Mouse (Mus musculus) spleen, postnatal 14 days (tissue): ENCODE results near the gene Aarsd1.
"Not testable (repeated sequence)": the region's sequence is repeated elsewhere in the genome, so short reads cannot be mapped to it uniquely, and the experiment has no call there.

Source experiments
- DNase-seq, 2 experiments: peaks; one replicate each; pipeline ENCODE4 v3.0.0; 2021 to 2022; ENCODE audit warnings: low spot score in 2 of 2

The Aarsd1 gene

DNA sequence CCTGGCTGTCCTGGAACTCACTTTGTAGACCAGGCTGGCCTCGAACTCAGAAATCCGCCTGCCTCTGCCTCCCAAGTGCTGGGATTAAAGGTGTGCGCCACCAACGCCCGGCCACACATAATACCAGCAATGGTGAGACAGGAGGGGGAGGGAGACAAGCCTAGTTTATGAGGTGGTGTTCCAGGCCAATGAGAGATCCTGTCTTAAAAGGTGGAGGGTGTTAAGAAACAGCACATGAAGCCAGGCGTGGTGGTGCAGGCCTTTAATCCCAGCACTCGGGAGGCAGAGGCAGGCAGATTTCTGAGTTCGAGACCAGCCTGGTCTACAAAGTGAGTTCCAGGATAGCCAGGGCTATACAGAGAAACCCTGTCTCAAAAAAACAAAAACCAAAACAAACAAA, 39.2 kb downstream of the Aarsd1 start:
- DNase-seq = not testable (repeated sequence)

DNA sequence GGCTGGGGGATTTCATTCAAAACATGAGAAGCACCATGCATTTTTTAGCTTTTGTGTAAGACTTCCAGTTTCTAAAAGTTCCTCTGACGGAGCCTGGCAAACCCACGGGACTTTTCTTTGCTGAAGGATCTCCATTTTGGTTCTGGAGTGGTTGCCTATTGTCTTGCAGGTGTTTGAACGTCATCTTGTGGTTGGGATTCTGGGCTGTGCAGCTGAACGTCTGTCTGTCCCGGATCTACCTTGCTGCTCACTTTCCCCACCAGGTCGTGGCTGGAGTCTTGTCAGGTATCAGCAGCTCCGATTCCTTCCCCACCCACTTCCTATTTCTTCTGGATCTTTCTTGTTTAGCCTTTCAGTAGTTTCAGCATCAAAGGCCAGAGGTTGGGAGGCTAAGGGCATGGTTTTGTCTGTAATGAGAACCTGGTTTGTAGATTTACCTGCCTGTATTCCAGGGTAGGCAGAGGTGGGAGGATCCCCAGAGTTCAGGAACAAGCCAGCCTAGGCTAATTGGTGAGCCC, 42.9 kb downstream of the Aarsd1 start:
- DNase-seq = no peak

DNA sequence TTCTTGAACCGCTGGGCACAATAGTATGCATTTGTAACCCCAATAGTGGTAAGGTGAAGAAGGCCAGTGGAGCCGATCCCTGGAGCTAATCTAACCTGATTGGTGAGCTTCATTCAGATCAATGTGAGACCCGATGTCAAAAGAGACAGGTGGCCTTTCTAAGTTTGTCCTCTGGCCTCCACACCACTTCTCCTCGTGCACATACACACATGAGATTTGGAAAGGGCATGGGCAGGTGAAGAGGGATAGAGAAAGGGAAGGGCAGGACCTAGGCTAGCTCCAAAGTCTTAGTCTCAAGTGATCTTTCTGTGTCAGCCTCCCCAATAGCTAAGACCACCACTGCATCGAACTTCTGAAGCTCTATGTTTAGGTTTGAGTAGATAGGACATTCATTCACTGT, 47.3 kb downstream of the Aarsd1 start:
- no peak for DNase-seq

DNA sequence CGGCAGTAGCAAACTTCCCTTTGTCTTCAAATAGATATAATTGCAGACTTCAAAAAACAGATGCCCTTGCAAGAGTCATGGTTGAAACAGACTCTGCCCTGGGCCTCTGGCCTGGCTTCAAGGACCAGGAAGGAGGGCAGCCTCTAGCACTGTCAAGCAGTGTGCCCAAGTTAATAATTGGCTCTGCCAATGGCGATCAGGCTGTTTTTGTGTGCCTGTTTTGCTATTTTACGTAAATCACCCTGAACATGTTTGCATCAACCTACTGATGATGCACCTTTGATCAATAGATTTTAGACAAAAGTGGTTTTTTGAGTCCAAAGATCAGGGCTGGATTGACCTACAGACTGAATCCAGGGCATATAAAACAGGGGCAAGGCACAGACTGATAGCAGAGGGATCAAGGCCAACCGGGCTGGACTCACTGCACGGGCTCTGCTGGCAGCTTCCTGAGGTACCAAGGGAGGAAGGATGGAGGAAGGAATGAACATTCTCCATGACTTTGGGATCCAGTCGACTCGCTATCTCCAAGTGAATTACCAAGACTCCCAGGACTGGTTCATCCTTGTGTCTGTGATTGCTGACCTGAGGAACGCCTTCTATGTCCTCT, 50.0 kb downstream of the Aarsd1 start, which contains the start of gene G6pc:
TSS of gene G6pc (plus strand) at position 236 of the 610 bp plus-strand sequence.
- DNase-seq = no peak

DNA sequence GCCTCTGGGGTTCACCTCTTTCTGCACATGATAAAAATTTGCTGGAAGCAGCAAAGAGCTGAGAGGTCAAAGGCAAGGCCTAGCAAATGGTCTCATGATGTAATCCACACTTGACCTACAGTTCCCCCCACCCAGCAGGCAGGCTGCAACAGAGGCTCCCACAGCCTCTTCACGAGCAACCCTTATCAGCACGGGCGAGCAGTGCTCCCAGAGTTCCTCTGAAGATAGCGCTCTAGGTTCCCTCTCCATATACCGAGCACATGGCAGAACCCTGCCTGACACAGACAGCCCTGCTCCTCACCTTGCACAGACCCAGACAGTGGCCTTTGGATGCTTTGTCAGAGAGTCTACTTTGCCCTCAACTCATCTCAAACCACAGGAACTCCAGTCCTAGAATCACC, 52.9 kb downstream of the Aarsd1 start:
- no peak for DNase-seq

DNA sequence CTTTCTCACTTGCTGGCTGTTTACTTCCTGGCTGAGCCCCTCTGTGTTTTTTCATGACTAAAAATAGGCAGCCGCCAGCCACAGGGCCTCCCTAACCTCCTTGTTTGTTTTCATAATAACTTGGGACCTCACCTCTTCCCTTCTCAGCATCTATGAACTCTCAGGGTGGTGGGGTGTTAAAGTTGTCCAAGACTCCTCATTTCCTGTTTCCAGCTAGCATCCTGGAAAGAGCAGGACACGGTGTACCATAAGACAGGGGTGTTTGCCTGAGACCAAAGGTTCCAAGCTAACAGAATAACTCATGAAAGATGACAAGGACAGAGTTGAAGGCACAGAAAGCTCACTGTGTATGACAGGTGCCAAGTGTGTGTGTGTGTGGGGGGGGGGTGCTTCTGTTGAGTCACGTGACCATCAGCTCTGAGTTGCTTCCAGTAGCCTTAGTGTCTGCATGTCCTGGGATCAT, 56.7 kb downstream of the Aarsd1 start:
- no peak for DNase-seq

DNA sequence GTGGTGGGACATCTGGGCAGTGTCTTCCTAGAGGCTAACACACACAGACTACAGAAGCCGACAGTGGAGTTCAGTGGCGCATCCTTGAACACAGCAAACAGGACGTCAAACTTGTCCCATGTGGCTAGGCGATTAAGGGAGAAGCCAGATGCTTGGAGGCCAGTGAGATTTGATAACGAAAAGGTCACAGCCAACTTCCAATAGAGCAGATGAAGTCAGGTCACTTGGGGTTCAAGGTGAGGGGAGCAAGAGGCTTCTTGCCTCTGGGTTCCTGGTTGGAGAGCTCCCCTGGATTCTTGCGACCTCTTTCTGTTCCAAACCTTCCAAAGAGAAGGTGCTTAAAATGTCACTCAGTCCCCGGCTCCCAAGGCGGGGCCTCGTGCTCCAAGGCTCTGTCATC, 57.6 kb downstream of the Aarsd1 start:
- no peak for DNase-seq

DNA sequence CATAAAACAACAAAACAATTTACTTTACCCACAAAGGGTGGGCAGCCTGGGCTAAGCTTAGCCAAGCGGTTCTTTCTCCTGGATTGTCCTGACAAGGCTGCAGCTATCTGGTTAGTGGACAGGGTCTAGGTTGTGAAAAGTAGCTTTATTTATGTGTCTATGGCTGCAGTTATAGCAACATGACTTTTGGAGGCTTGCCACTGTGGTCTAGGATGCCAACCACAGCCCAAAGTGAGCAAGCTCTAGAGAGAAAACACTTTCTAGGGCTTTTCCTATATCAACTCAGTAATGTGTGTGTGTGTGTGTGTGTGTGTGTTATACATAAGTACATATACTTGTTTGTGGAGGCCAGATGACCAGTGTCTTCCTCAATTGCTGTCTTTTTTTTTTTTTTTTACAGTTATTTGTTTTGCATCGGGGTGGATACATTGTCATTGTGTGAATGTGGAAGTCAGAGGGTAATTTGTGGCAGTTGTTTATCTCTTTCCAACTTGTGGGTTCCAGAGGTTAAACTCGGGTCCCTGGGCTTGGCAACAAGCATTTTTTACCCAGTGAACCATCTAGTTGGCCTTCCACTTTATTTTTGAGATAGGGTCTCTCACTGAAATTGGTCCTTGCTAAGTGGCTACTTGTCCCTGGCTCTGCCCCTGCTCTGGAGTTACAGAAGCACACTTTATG, 59.8 kb downstream of the Aarsd1 start:
- DNase-seq = no peak
